Mouse (Mus musculus) midbrain, embryonic 16.5 days (tissue): ENCODE results near the gene Wapl. TPM values are rescaled to one million over a fixed set of nuclear protein-coding genes. Genes with fewer than 3 reads are reported as not detected.

Experiments used
- ATAC-seq: fragments of 200-750 bp; cut with Nextera tagmentation; 2 replicates; pipeline ENCODE4 v1.8.0; 2017; ENCODE audit warnings: moderate TSS enrichment
- H3K27ac ChIP-seq: fragments of 300-500 bp; sonication (generic); 2 replicates; pipeline ENCODE4 v1.5.1; 2014; ENCODE audit warnings: mild to moderate bottlenecking, low read length, mixed read lengths
- H3K27me3 ChIP-seq: fragments of 300-500 bp; sonication (generic); 2 replicates; pipeline ENCODE4 v1.6.1; 2014; ENCODE audit warnings: low read depth, low read length, mixed read lengths; ENCODE audit not compliant: control insufficient read depth, insufficient read depth
- H3K36me3 ChIP-seq: fragments of 300-500 bp; sonication (generic); 2 replicates; pipeline ENCODE4 v1.6.1; 2014; ENCODE audit warnings: mild to moderate bottlenecking, low read length, moderate library complexity, mixed read lengths; ENCODE audit not compliant: control insufficient read depth, insufficient read depth
- H3K4me1 ChIP-seq: fragments of 300-500 bp; sonication (generic); 2 replicates; pipeline ENCODE4 v1.6.1; 2014; ENCODE audit warnings: mild to moderate bottlenecking, low read length, mixed read lengths; ENCODE audit not compliant: control insufficient read depth, insufficient read depth
- H3K4me2 ChIP-seq: fragments of 300-500 bp; sonication (generic); 2 replicates; pipeline ENCODE4 v1.6.1; 2014; ENCODE audit warnings: mild to moderate bottlenecking, low read length, mixed read lengths
- H3K4me3 ChIP-seq: fragments of 300-500 bp; sonication (generic); 2 replicates; pipeline ENCODE4 v1.5.1; 2014; ENCODE audit warnings: low read depth, mild to moderate bottlenecking, low read length, moderate library complexity, mixed read lengths
- H3K9ac ChIP-seq: fragments of 300-500 bp; sonication (generic); 2 replicates; pipeline ENCODE4 v1.6.1; 2014; ENCODE audit warnings: low read depth, low read length, mixed read lengths
- H3K9me3 ChIP-seq: fragments of 300-500 bp; sonication (generic); replicated peaks from 2 replicates; pipeline ENCODE4 v1.6.1; 2014; ENCODE audit warnings: mild to moderate bottlenecking, low read length, mixed read lengths; ENCODE audit not compliant: control insufficient read depth, poor library complexity, severe bottlenecking
- WGBS: fragments of 180-500 bp; shearing (Covaris S2); extraction: QIAGEN DNeasy Blood & Tissue Kit; methylation state at CpG from one replicate; pipeline ENCODE4 v1.1.7; 2014; 5-methylcytosine and 5-hydroxymethylcytosine counted together
- polyA plus RNA-seq: library from polyadenylated mRNA; unstranded; fragments of >200 nt; fragmentation: Nextera tagmentation; extraction: Ambion mirVana; gene quantifications from 2 replicates; pipeline ENCODE4 v1.2.1, GENCODE M21; 2015

Wapl gene
- polyA plus RNA-seq = 10.8 and 12.6 TPM in 2 replicates

DNA sequence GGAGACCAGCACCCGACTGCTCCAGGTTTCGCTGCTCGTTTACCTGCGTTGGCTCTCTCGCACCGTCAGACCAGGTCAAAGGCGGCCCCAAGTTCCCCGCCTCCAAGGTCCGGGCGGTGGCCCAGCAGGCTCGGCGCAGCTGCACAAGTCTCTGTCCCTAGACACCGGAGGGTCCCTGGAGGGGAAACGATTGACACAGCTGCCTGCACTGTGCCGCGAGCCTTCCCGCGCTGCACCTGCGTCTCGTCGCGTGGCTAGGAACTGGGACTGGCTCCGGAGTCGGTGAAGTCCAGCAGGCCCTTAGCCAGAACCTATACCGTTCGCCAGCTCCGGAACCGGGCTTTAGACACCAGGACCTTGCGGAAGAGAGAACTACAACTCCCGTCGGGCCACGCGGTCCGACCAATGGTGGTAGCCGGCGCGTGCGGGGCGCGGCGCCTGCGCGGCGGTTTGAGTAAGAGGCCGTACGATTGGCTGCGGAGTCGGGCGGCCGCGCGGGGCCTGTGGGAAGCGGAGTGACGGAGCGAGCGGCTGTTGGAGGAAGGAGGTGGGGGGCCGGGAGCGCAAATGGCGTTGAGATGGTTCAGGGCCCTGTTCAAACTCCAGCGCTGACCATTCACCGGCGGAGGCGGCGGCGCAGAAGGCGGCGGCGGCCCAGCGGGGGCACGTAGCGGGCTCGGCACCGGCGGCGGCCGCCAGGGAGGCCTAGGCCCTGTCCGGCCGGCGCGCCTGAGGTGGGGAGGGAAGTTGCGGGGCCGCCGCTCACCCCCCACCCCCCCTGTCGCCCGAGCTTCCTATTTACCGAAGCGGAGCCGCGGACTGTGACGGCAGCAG is at the start of gene Wapl:
Wapl (plus strand) TSS at position 534 of the 834 bp plus-strand sequence.
- peak within 1 kb of the TSS; percentile 99 for H3K4me2 ChIP-seq
- H3K4me3 ChIP-seq = peak within 1 kb of the TSS; percentile 100
- H3K9ac ChIP-seq = peak within 1 kb of the TSS; percentile 92
- H3K4me1 ChIP-seq = peaks cover 20% of the 10 kb centered on the region
- WGBS = under 1% methylated on average over 83 of the region's 90 CpGs
- H3K27ac ChIP-seq = peak within 1 kb of the TSS; percentile 92
- H3K36me3 ChIP-seq = no peaks in the 10 kb centered on the region
- no peaks in the 10 kb centered on the region for H3K27me3 ChIP-seq
- no peaks in the 10 kb centered on the region for H3K9me3 ChIP-seq
- peak; percentile 99 for ATAC-seq

DNA sequence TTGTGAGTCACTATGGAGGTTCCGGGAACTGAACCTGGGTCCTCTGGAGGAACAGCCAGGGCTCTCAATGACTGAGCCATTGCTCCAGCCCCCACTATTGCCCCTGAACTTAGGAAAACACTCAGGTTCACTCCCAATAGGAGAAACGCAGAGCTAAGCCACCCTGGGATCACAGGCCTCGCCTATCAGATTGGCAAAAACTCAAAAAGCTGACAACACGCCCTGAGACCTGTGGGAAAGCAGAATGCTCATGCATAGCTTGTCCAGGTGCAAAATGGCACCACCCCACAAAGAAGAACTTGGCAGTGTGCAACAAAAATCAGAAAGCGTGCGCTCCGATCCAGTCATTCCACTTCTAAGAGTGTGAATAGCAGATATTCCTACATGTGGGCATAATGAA is 46.9 kb upstream of the Wapl start:
- Histone ChIP-seq H3K36me3 (no peaks in the 10 kb centered on the region), H3K27ac (no peak overlapping the region), H3K9me3 (no peaks in the 10 kb centered on the region), H3K27me3 (no peaks in the 10 kb centered on the region), H3K4me2 (no peak overlapping the region), H3K4me1 (no peaks in the 10 kb centered on the region), H3K9ac (no peak overlapping the region), H3K4me3 (no peak overlapping the region)
- WGBS = 90% methylated on average over 7 of the region's 7 CpGs
- no peak for ATAC-seq

DNA sequence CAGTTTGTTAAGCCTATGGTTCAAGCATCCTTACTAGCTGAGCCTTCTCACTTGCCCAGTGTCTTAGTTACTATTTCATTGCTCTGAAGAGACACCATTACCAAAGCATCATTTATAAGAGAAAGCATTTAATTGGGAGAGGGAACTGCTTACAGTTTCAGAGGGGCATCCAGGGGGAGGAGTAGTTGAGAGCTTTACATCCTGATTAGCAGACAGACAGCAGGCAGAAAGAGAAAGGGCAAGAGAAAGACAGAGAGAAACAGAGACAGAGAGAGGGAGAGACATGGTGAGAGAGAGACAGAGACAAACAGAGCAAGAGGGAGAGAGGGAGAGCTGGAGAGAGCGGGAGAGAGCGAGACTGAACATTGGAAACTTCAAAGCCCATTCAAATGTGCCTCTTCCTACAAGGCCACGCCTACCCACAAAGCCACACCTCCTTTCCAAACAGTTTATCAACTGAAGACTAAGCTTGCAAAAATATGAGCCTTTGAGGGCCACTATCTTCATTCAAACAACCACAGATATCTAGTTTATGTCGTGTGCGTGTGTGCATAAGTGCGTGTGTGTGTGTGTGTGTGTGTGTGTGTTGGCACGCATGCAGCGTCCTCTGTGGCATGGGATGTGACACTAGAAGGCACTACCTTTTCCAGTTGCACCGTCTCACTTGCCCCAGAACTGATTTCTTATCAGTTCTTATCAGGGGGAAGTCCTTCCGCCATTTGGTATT is 40.8 kb upstream of the Wapl start:
- Histone ChIP-seq H3K27me3 (no peaks in the 10 kb centered on the region), H3K9me3 (no peaks in the 10 kb centered on the region), H3K36me3 (no peaks in the 10 kb centered on the region), H3K27ac (no peak overlapping the region), H3K4me3 (no peak overlapping the region), H3K4me1 (no peaks in the 10 kb centered on the region), H3K9ac (no peak overlapping the region), H3K4me2 (no peak overlapping the region)
- no peak for ATAC-seq
- WGBS = 79% methylated on average over 10 of the region's 10 CpGs

DNA sequence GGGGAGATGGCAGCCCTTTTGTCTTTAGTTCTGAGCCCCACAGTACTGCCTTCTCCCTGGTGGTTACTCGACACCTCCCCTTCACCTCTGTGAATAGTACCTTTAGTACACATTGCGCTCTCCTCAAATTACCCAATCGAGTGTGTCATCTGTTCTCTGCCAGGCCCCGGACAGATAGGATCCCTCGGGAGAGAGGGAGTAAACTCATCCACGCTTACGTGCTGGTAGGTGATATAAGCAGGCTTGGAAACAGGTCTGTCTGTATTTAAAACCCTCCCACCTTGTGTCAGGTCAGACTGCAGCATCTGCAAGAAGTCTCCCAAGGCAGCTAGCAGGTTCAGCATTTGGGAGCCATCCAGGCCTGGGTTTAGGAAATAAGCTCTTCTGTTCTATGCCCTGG is 38.5 kb upstream of the Wapl start:
- Histone ChIP-seq H3K27me3 (no peaks in the 10 kb centered on the region), H3K4me3 (no peak overlapping the region), H3K9ac (no peak overlapping the region), H3K27ac (no peak overlapping the region), H3K36me3 (no peaks in the 10 kb centered on the region), H3K9me3 (no peaks in the 10 kb centered on the region), H3K4me2 (no peak overlapping the region), H3K4me1 (no peaks in the 10 kb centered on the region)
- no peak for ATAC-seq
- 57% methylated on average over 7 of the region's 7 CpGs for WGBS

DNA sequence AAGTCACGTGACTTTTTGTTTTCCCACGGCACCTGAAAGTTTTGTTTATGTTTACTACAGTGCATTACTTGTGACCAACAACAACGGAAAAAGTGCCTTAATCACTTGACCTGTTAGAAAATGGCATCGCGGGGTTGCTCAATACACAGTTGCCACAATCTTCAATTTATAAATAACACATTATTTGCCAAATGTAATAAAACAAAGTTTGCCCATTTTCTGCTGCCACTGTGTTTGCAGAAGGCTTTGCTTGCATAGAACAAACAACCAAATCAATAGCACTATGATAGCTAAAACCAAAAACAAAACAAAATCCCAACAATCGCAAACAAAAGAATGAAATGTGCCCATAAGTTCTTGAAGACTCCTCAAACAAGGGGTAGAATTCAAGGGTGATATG is 38.0 kb upstream of the Wapl start:
- Histone ChIP-seq H3K27ac (no peak overlapping the region), H3K9ac (no peak overlapping the region), H3K36me3 (no peaks in the 10 kb centered on the region), H3K9me3 (no peaks in the 10 kb centered on the region), H3K4me1 (no peaks in the 10 kb centered on the region), H3K27me3 (no peaks in the 10 kb centered on the region), H3K4me2 (no peak overlapping the region), H3K4me3 (no peak overlapping the region)
- WGBS = 92% methylated on average over 6 of the region's 6 CpGs
- no peak for ATAC-seq

DNA sequence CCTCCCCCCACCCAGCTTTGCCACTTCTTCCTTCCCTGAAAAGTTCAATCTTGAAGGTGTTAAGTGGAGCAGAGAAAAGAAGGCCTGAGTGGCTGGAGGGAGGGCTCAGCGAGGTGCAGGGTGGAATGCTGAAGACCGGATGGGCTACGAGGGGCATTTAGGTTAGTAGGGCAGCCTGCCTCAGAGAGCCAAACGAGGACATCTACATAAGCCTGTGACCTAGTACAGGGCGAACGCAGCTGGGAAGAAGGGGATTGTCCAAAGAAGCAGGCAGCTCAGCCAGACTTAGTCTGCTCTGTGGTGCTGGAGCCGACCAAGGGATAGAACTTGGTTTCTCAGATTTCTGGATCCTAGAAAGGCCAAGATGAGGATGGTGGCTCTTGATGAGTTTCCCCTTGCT is 29.6 kb upstream of the Wapl start:
- WGBS = 70% methylated on average over 7 of the region's 7 CpGs
- no peaks in the 10 kb centered on the region for H3K36me3 ChIP-seq

DNA sequence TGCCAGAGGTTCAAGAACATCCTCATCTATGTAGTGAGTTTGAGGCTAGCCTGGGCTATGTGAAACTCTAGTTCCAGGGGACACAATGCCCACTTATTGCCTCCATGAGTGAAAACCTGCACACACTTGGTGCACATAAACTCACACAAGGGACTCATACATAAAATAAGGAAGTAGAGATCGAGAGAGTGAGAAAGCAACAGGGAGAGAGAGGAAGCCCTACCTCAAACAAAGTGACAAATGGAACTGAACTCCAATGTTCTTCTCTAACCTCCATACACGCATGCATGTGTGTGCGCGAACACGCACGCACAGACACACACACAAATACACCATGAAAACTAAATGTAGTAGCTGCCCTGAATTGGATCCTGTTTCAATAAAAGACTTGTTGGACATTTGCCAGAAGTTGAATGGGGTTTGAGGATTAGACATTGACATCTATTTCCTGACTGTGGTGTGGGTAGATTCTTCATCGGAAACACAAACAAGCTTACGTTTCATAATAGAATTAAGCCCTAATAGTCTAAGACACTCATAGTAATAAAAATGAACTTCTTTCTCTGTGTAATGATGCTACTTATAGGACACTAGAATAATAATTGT is 25.8 kb upstream of the Wapl start:
- Histone ChIP-seq H3K4me1 (no peaks in the 10 kb centered on the region), H3K27ac (no peak overlapping the region), H3K4me2 (no peak overlapping the region), H3K9ac (no peak overlapping the region), H3K27me3 (no peaks in the 10 kb centered on the region), H3K4me3 (no peak overlapping the region), H3K9me3 (no peaks in the 10 kb centered on the region), H3K36me3 (no peaks in the 10 kb centered on the region)
- no peak for ATAC-seq
- 83% methylated on average over 8 of the region's 8 CpGs for WGBS

More for the DNA sequence above, 29.6 kb upstream of the Wapl start:
- Histone ChIP-seq H3K9me3 (no peaks in the 10 kb centered on the region), H3K27ac (no peak overlapping the region), H3K27me3 (no peaks in the 10 kb centered on the region), H3K4me3 (no peak overlapping the region), H3K4me1 (no peaks in the 10 kb centered on the region), H3K9ac (no peak overlapping the region), H3K4me2 (no peak overlapping the region)
- no peak for ATAC-seq

DNA sequence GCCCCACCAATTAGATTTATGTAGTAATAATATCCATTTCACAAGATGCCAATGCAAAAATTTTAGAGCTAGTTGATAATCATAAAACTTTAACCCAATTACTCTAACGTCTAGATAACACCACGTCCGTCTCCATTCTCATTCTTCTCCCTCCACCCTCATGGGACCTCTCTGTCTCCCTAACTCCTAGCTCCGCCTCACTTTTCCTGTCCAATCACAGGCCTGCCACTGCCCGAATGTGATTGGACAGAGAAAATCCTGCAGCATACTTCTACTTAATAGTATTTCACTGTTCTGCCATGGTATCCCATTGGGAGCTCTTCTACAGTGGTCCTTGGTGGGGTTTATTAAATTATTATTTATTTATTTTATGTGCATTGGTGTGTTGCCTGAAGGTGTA is 16.6 kb upstream of the Wapl start:
- 95% methylated on average over 5 of the region's 5 CpGs for WGBS
- H3K4me1 ChIP-seq = peaks cover 6% of the 10 kb centered on the region; the same call in 1 of the 2 replicates
- H3K9me3 ChIP-seq = no peaks in the 10 kb centered on the region
- no peak for ATAC-seq
- peaks cover 12% of the 10 kb centered on the region for H3K27me3 ChIP-seq
- H3K27ac ChIP-seq = no peak overlapping the region
- H3K4me2 ChIP-seq = no peak overlapping the region
- H3K36me3 ChIP-seq = no peaks in the 10 kb centered on the region
- no peak overlapping the region for H3K4me3 ChIP-seq
- H3K9ac ChIP-seq = no peak overlapping the region

DNA sequence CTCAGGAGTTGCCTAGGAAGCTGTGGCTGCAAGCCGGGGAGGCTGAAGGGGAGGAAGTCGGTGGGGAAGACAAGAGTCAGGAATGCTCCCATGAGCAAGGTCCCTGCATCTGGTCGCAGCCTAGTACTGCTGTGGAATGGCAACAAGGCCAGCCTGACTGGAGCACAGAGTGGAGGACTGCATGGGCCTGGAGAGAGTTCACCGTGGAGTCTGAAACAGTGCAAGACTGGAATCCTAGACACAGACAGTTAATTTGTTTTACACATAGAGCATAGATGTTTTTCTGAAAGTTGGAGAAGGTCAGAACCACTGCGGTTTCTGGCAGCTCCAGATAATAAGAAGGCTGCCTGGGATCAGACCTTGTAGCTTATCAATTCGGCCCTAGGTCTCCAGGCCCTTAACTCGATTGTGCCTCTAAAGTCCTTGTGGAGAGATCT is 13.4 kb upstream of the Wapl start:
- no peak overlapping the region for H3K9ac ChIP-seq
- no peaks in the 10 kb centered on the region for H3K9me3 ChIP-seq
- H3K27ac ChIP-seq = no peak overlapping the region
- WGBS = 43% methylated on average over 7 of the region's 7 CpGs
- peaks cover 9% of the 10 kb centered on the region; the same call in 1 of the 2 replicates for H3K4me1 ChIP-seq
- no peak overlapping the region for H3K4me2 ChIP-seq
- H3K36me3 ChIP-seq = no peaks in the 10 kb centered on the region
- H3K27me3 ChIP-seq = peaks cover 20% of the 10 kb centered on the region
- no peak overlapping the region for H3K4me3 ChIP-seq
- no peak for ATAC-seq
